Mouse (Mus musculus) MEL (cell line): ENCODE data around the gene Klhdc7b.

Experiments
- EP300 ChIP-seq, 2 experiments: IDR thresholded peaks; 2 replicates each; pipeline ENCODE4 v1.6.1; 2011; ENCODE audit warnings: improper control_type of control experiment in 2 of 2, low read length in 2 of 2, low read depth in 1 of 2, mild to moderate bottlenecking in 1 of 2
- POLR2A ChIP-seq, 2 experiments: IDR thresholded peaks; 2 replicates each; pipeline ENCODE4 v1.6.1; 2011 to 2012; ENCODE audit warnings: low read length in 2 of 2, mild to moderate bottlenecking in 2 of 2, control low read depth in 1 of 2, improper control_type of control experiment in 1 of 2, low read depth in 1 of 2, moderate library complexity in 1 of 2; ENCODE audit not compliant: control insufficient read depth in 1 of 2, insufficient read depth in 1 of 2, poor library complexity in 1 of 2
- USF2 ChIP-seq, 2 experiments: IDR thresholded peaks; 2 replicates each; pipeline ENCODE4 v1.6.1; 2011 to 2012; ENCODE audit warnings: improper control_type of control experiment in 2 of 2, low read length in 2 of 2, borderline replicate concordance in 1 of 2, inconsistent platforms in 1 of 2, low read depth in 1 of 2, mild to moderate bottlenecking in 1 of 2; ENCODE audit not compliant: insufficient read depth in 1 of 2
- ZC3H11A ChIP-seq: IDR thresholded peaks from 2 replicates; pipeline ENCODE4 v1.6.1; 2012; ENCODE audit warnings: low read depth, mild to moderate bottlenecking, inconsistent platforms, low read length, improper control_type of control experiment

DNA sequence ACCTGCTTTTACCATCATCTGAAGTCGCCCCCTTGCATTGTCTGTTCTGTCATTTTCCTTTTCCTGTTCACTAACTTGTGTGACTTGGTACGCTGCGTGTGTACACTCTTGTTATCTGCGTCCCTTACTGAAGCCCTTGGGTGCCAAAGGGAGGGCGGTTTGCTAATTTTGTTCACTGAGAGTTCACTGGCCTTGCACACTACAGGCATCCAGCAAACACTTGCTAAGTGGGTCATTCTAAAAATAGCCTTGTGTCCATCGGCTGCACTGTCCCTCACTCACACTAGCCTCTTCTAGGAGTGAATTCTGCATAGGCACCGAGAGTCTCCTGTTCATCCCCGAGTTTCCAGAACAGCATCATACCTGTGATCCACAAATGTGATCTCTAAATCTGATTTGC is 30.6 kb downstream of the Klhdc7b start:
- TF ChIP-seq USF2 (IDR thresholded peaks at IDR 0.05; ENCODE audit: borderline replicate concordance in 1 of 2, insufficient read depth in 1 of 2, low read depth in 1 of 2, low read length in 2 of 2) (no peak), POLR2A (IDR thresholded peaks at IDR 0.05; ENCODE audit: control insufficient read depth in 1 of 2, insufficient read depth in 1 of 2, low read depth in 1 of 2, low read length in 2 of 2, poor library complexity in 1 of 2) (no peak), ZC3H11A (no peak), EP300 (IDR thresholded peaks at IDR 0.05; ENCODE audit: low read depth in 1 of 2, low read length in 2 of 2) (no peak)
